Mouse (Mus musculus): ENCODE results near the gene Mrpl36.

- no peak for TF ChIP-seq EP300 (IDR thresholded peaks at IDR 0.05; ENCODE audit: insufficient read depth, low read depth, low read length)
- no peak for TF ChIP-seq CTCF (IDR thresholded peaks at IDR 0.05)
- no peak for TF ChIP-seq POLR2A (IDR thresholded peaks at IDR 0.05; ENCODE audit: insufficient read depth, low read depth, low read length)
Measured at GRCm38 (mm10) chr13:73323406-73323805, 4.9 kb upstream of the Mrpl36 start.
